Comparison of ENCODE assay signal across 12 mouse cellular contexts in the genomic region with DNA sequence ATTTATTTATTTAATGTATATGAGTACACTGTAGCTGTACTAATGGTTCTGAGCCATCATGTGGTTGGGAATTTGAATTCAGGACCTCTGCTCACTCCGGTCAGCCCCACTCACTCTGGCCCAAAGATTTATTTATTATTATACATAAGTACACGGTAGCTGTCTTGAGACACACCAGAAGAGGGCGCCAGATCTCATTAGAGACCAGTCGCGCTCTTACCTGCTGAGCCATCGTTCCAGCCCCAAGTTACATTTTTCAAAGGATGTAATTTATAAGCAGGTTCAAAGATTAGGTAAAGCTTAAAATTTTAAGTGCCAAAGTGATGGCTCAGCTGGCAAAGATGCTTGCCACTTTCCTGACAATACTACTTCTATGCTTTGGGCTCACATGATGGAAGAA. TPM values are rescaled to one million over a fixed set of nuclear protein-coding genes. Genes with fewer than 3 reads are reported as not detected.
DNase-seq lines count a peak whose midpoint lies in the region; ATAC-seq and TF ChIP-seq lines count a peak whose summit lies in the region.
"Had no signal": no experiment of that assay in that cellular context is flagged by ENCODE, and none has a peak within 500 bp of the region (broad histone marks: within the 10 kb centered on the region; RNA-seq: fewer than 3 reads in every experiment).

No protein-coding gene starts in this region.

- DNase-seq in adrenal gland, postnatal 25 days, result peak; percentile 45
- no peak for DNase-seq in adrenal gland, adult 2 months
- peak in 1 of 2 experiments; percentile 26 for DNase-seq in layer of hippocampus, adult 2 months (ENCODE audit: low spot score in 2 of 2)
- no peak for DNase-seq in layer of hippocampus, postnatal 36 days
- DNase-seq in A20 (ENCODE audit: low read depth, low spot score) (peak; percentile 54), adipocyte (ENCODE audit: low spot score) (no peak)
- peak; percentile 16 for DNase-seq in brain, embryonic 14.5 days (ENCODE audit: low read depth)

- no peak overlapping the region for H3K4me3 ChIP-seq in layer of hippocampus, adult 2 months
- H3K4me3 ChIP-seq: heart, embryonic 13.5 days; limb, embryonic 12.5 days; midbrain, embryonic 12.5 days had no signal

- H3K27ac ChIP-seq in layer of hippocampus, adult 2 months, result no peak overlapping the region
- H3K27ac ChIP-seq: heart, embryonic 13.5 days; limb, embryonic 12.5 days; midbrain, embryonic 12.5 days had no signal

- peak; percentile 70 for TF ChIP-seq CTCF in layer of hippocampus, adult 2 months (conservative IDR thresholded peaks at IDR 0.05)
- TF ChIP-seq CTCF in brain, embryonic 14.5 days (IDR thresholded peaks at IDR 0.05; ENCODE audit: borderline replicate concordance, extremely low read depth, insufficient read depth, insufficient read length), result peak; percentile 5; the same call in 1 of the 2 replicates

- no peak for TF ChIP-seq POLR2A in brain, embryonic 14.5 days (IDR thresholded peaks at IDR 0.05; ENCODE audit: borderline replicate concordance, extremely low read depth, insufficient read depth, insufficient read length, poor library complexity, severe bottlenecking)

- no peak for ATAC-seq in megakaryocyte-erythroid progenitor cell, adult 5-6 weeks (replicated peaks; ENCODE audit: low FRiP score, low TSS enrichment, poor library complexity, severe bottlenecking)
- ATAC-seq: forebrain, embryonic 16.5 days had no signal

RNA-seq across cellular contexts. Expression of a gene that starts 20.9 kb away (rescaled TPM):
- total RNA-seq in adrenal gland, postnatal 25 days (2021), result 58.9 and 66.4 TPM in 2 replicates
- total RNA-seq in adrenal gland, adult 2 months (2021), result 10 to 100 TPM; 54.4 to 57.9 TPM
- polyA plus RNA-seq in adrenal gland, adult 2 months (2012; rRNA removed), result 5.5 and 5.6 TPM in 2 replicates
- total RNA-seq in layer of hippocampus, adult 2 months (2021), result 10 to 100 TPM; 51.4 to 52.3 TPM
- total RNA-seq in layer of hippocampus, postnatal 36 days (2021), result 10 to 100 TPM; 51.4 to 55.3 TPM
- polyA plus RNA-seq in brain, embryonic 14.5 days (2012; rRNA removed), result 67.7 and 80.6 TPM in 2 replicates
- 78.1 and 94.5 TPM in 2 replicates for total RNA-seq in megakaryocyte-erythroid progenitor cell, adult 5-6 weeks (2014; fragmentation: Nextera tagmentation)
- total RNA-seq in megakaryocyte-erythroid progenitor cell, adult 5-6 weeks (2017), result 145 and 151 TPM in 2 replicates

RNA-seq across cellular contexts. Expression of a gene that starts 56.7 kb away (rescaled TPM):
- 235 and 424 TPM in 2 replicates for total RNA-seq in adrenal gland, postnatal 25 days (2021)
- 100 to 1,000 TPM; 204 to 715 TPM for total RNA-seq in adrenal gland, adult 2 months (2021)
- 0.98 and 1.4 TPM in 2 replicates for polyA plus RNA-seq in adrenal gland, adult 2 months (2012; rRNA removed)
- 100 to 1,000 TPM; 282 to 312 TPM for total RNA-seq in layer of hippocampus, adult 2 months (2021)
- total RNA-seq in layer of hippocampus, postnatal 36 days (2021), result 100 to 1,000 TPM; 368 to 372 TPM
- polyA plus RNA-seq in brain, embryonic 14.5 days (2012; rRNA removed), result 89.0 and 159 TPM in 2 replicates
- total RNA-seq in megakaryocyte-erythroid progenitor cell, adult 5-6 weeks (2014; fragmentation: Nextera tagmentation), result 141 and 157 TPM in 2 replicates
- 570 and 579 TPM in 2 replicates for total RNA-seq in megakaryocyte-erythroid progenitor cell, adult 5-6 weeks (2017)

Comparison
In these comparisons a context has a peak if more than half of its experiments do, and no peak if none do; other contexts are left out.
1. DNase-seq: peak in adrenal gland, postnatal 25 days (single experiment), A20 (single experiment) and brain, embryonic 14.5 days (single experiment); none in adrenal gland, adult 2 months (single experiment), layer of hippocampus, postnatal 36 days (0 of 2) and adipocyte (single experiment).